Mouse (Mus musculus): ENCODE results near the gene 9930111J21Rik1. TPM values are rescaled to one million over a fixed set of nuclear protein-coding genes. Genes with fewer than 3 reads are reported as not detected.

Gene 9930111J21Rik1
- polyA plus RNA-seq (2017; shearing (Covaris generic)), result 291 TPM

GRCm38 (mm10) chr11:48979251-48979650 lies at the start of gene 9930111J21Rik1:
Gene 9930111J21Rik1 (minus strand): TSS chr11:48979398.

GRCm38 (mm10) chr11:48994018-48994417 lies 14.8 kb upstream of the 9930111J21Rik1 start, which contains the start of gene Tgtp1:
Gene Tgtp1 (minus strand): TSS chr11:48994172.

GRCm38 (mm10) chr11:48991740-48992520 lies 12.7 kb upstream of the 9930111J21Rik1 start, which contains the start of gene Gm12185:
Gene Gm12185 (minus strand): TSS chr11:48992226.

GRCm38 (mm10) chr11:48978240-48978939 lies 808 bp downstream of the 9930111J21Rik1 start, which contains the start of gene Olfr56:
Gene Olfr56 (plus strand): TSS chr11:48978889.

GRCm38 (mm10) chr11:48946090-48946489 lies 33.1 kb downstream of the 9930111J21Rik1 start, which contains the start of gene Psme2b:
Gene Psme2b (minus strand): TSS chr11:48946190.

GRCm38 (mm10) chr11:48902021-48902420 lies 77.2 kb downstream of the 9930111J21Rik1 start, which contains the start of gene Gm5431:
Gene Gm5431 (minus strand): TSS chr11:48902214.

Other genes with a start within 250 kb of the 9930111J21Rik1 start
- 848 TPM for gene Rack1, start 179.1 kb downstream of the 9930111J21Rik1 start, polyA plus RNA-seq (2017; shearing (Covaris generic))
- 2.4 TPM for gene Trim41, start 162.0 kb downstream of the 9930111J21Rik1 start, polyA plus RNA-seq (2017; shearing (Covaris generic))
- 0.20 TPM for gene Trim7, start 153.3 kb downstream of the 9930111J21Rik1 start, polyA plus RNA-seq (2017; shearing (Covaris generic))
- gene Gm12184, start 152.7 kb downstream of the 9930111J21Rik1 start, polyA plus RNA-seq (2017; shearing (Covaris generic)), result 0.46 TPM
- gene Irgm1, start 107.7 kb downstream of the 9930111J21Rik1 start, polyA plus RNA-seq (2017; shearing (Covaris generic)), result 206 TPM
- 1.7 TPM for gene Gm5431, start 77.2 kb downstream of the 9930111J21Rik1 start, polyA plus RNA-seq (2017; shearing (Covaris generic))
- gene Psme2b, start 33.2 kb downstream of the 9930111J21Rik1 start, polyA plus RNA-seq (2017; shearing (Covaris generic)), result 280 TPM
- 0.68 TPM for gene Olfr56, start 509 bp downstream of the 9930111J21Rik1 start, polyA plus RNA-seq (2017; shearing (Covaris generic))
- 10.5 TPM for gene Gm12185, start 12.8 kb upstream of the 9930111J21Rik1 start, polyA plus RNA-seq (2017; shearing (Covaris generic))
- gene Tgtp1, start 14.8 kb upstream of the 9930111J21Rik1 start, polyA plus RNA-seq (2017; shearing (Covaris generic)), result 270 TPM
- gene 9930111J21Rik2, start 71.8 kb upstream of the 9930111J21Rik1 start, polyA plus RNA-seq (2017; shearing (Covaris generic)), result 168 TPM
- gene Tgtp2, start 84.8 kb upstream of the 9930111J21Rik1 start, polyA plus RNA-seq (2017; shearing (Covaris generic)), result 375 TPM
- gene Ifi47, start 97.2 kb upstream of the 9930111J21Rik1 start, polyA plus RNA-seq (2017; shearing (Covaris generic)), result 613 TPM
- not detected for gene Olfr1396, start 135.5 kb upstream of the 9930111J21Rik1 start, polyA plus RNA-seq (2017; shearing (Covaris generic))
- not detected for gene Olfr1395, start 162.9 kb upstream of the 9930111J21Rik1 start, polyA plus RNA-seq (2017; shearing (Covaris generic))
- gene Olfr1394, start 175.0 kb upstream of the 9930111J21Rik1 start, polyA plus RNA-seq (2017; shearing (Covaris generic)), result not detected
- not detected for gene Btnl9, start 207.8 kb upstream of the 9930111J21Rik1 start, polyA plus RNA-seq (2017; shearing (Covaris generic))
- 78.7 TPM for gene Zfp62, start 223.9 kb upstream of the 9930111J21Rik1 start, polyA plus RNA-seq (2017; shearing (Covaris generic))